Mouse (Mus musculus) small intestine, adult 2 months (tissue): ENCODE results near the gene Mlph.

ENCODE experiments used
- CTCF ChIP-seq: fragments of 200-500 bp; IDR thresholded peaks from 2 replicates; pipeline ENCODE4 v1.5.1; 2012; ENCODE audit warnings: low read depth, mild to moderate bottlenecking, control low read depth, inconsistent platforms, low read length, moderate library complexity, mixed read lengths; ENCODE audit not compliant: insufficient replicate concordance, insufficient read length; ENCODE audit errors: extremely low read depth
- POLR2A ChIP-seq: fragments of 200-500 bp; IDR thresholded peaks from 2 replicates; pipeline ENCODE4 v1.6.1; 2012; ENCODE audit warnings: low read depth, mild to moderate bottlenecking, control low read depth, inconsistent platforms, low read length, moderate library complexity

DNA sequence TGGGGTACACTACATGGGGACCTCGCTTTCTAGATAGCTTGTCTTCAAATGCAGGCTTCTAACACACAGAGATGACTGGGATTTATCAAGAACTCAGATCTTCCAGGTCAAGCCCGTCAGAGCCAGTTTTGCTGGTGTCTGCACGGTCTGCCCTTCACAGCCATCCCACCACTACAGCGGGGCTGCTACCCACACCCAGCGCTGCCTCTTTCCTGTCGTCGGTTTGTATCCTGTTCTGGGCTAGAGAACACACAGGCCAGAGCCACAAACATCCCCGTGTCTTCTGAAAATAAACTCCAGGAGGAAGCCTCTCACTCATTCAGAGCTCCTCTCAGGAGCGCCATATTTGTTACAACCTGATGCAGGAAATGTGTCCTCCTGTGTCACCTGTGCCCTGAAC is 34.4 kb downstream of the Mlph start:
- TF ChIP-seq POLR2A: no peak
- TF ChIP-seq CTCF: no peak
